Mouse (Mus musculus) embryonic fibroblast, embryonic 13.5 days (primary cell): ENCODE measurements around the gene Gsdme.

Experiments used
- CTCF ChIP-seq: IDR thresholded peaks from 2 replicates; pipeline ENCODE4 v1.5.1; 2011; ENCODE audit warnings: mild to moderate bottlenecking, control low read depth, low read length, moderate library complexity, borderline replicate concordance; ENCODE audit not compliant: insufficient read depth
- POLR2A ChIP-seq: IDR thresholded peaks from 2 replicates; pipeline ENCODE4 v1.6.1; 2011; ENCODE audit warnings: low read depth, mild to moderate bottlenecking, control low read depth, low read length, moderate library complexity

GRCm38 (mm10) chr6:50244126-50244525 is 19.5 kb downstream of the Gsdme start:
- no peak for TF ChIP-seq CTCF
- no peak for TF ChIP-seq POLR2A
